Comparison of ENCODE assay signal across 15 mouse cellular contexts in genomic region chr2:154971919-154972692, GRCm38 (mm10). TPM values are rescaled to one million over a fixed set of nuclear protein-coding genes. Genes with fewer than 3 reads are reported as not detected.
DNase-seq lines count a peak whose midpoint lies in the region; ATAC-seq and TF ChIP-seq lines count a peak whose summit lies in the region.
"Had no signal": no experiment of that assay in that cellular context is flagged by ENCODE, and none has a peak within 500 bp of the region (broad histone marks: within the 10 kb centered on the region; RNA-seq: fewer than 3 reads in every experiment).

No protein-coding gene starts in this region.

- H3K4me2 ChIP-seq in heart, embryonic 12.5 days, result peak overlapping the region; percentile 45
- no peak overlapping the region for H3K4me2 ChIP-seq in lung, postnatal 0 days (replicated peaks; ENCODE audit: low read depth, low read length)
- H3K4me2 ChIP-seq in stomach, embryonic 15.5 days, result peak overlapping the region; percentile 38
- H3K4me2 ChIP-seq: hindbrain, embryonic 14.5 days had no signal

- no peak; the same call in 1 of the 2 replicates for TF ChIP-seq CTCF in lung, postnatal 0 days (IDR thresholded peaks at IDR 0.05)
- no peak for TF ChIP-seq CTCF in lung, adult 2 months (IDR thresholded peaks at IDR 0.05; ENCODE audit: insufficient read depth, low read length)

- no peaks in the 10 kb centered on the region for H3K9me3 ChIP-seq in heart, embryonic 12.5 days (replicated peaks)
- no peaks in the 10 kb centered on the region for H3K9me3 ChIP-seq in lung, postnatal 0 days (ENCODE audit: low read length)
- H3K9me3 ChIP-seq in stomach, embryonic 15.5 days, result no peaks in the 10 kb centered on the region

- TF ChIP-seq POLR2A in lung, adult 2 months (IDR thresholded peaks at IDR 0.05; ENCODE audit: borderline replicate concordance, extremely low read depth, low read depth, low read length), result no peak

- intact Hi-C loops in heart, postnatal 14 days (cut with DNase I), result loop anchor here (2.0 kb wide), 1 partner anchor 51 kb away; no protein-coding TSS in a partner anchor

- no peaks in the 10 kb centered on the region for H3K36me3 ChIP-seq in heart, embryonic 12.5 days
- H3K36me3 ChIP-seq in lung, postnatal 0 days (ENCODE audit: insufficient read depth, low read length), result no peaks in the 10 kb centered on the region
- H3K36me3 ChIP-seq in stomach, embryonic 15.5 days, result no peaks in the 10 kb centered on the region

- no peak overlapping the region for H3K4me3 ChIP-seq in heart, embryonic 12.5 days
- no peak overlapping the region for H3K4me3 ChIP-seq in lung, postnatal 0 days (ENCODE audit: low read depth, low read length)
- no peak overlapping the region for H3K4me3 ChIP-seq in lung, adult 2 months (replicated peaks; ENCODE audit: extremely low read depth, low read depth, low read length)
- H3K4me3 ChIP-seq in stomach, embryonic 15.5 days (replicated peaks), result no peak overlapping the region
- H3K4me3 ChIP-seq: megakaryocyte, embryonic 14.5 days had no signal

- TF ChIP-seq EP300 in lung, postnatal 0 days (IDR thresholded peaks at IDR 0.05), result no peak

- 41% methylated on average over 18 of the region's 18 CpGs for WGBS in heart, embryonic 12.5 days
- 18% methylated on average over 18 of the region's 18 CpGs for WGBS in lung, postnatal 0 days
- WGBS in lung, adult 2 months, result 30% methylated on average over 18 of the region's 18 CpGs
- 30% methylated on average over 18 of the region's 18 CpGs for WGBS in stomach, embryonic 15.5 days

- no peak for DNase-seq in heart, postnatal 14 days
- peak; percentile 62 for DNase-seq in lung, postnatal 0 days (ENCODE audit: low spot score)
- no peak for DNase-seq in lung, adult 2 months
- DNase-seq in frontal cortex, postnatal 36 days (ENCODE audit: low spot score in 2 of 2), result peak; percentile 9 to 27
- no peak for DNase-seq in Muller cell, postnatal 12 days (ENCODE audit: inconsistent ontology term)
- no peak for DNase-seq in testis, postnatal 14 days (ENCODE audit: low spot score)
- DNase-seq: B cell, adult 2 months; gastrocnemius, postnatal 10 days; thymus, postnatal 4 days had no signal

- H3K4me1 ChIP-seq in heart, embryonic 12.5 days (replicated peaks), result peaks cover 26% of the 10 kb centered on the region
- no peaks in the 10 kb centered on the region for H3K4me1 ChIP-seq in lung, postnatal 0 days (ENCODE audit: insufficient read depth, low read depth, low read length)
- H3K4me1 ChIP-seq in lung, adult 2 months (ENCODE audit: control insufficient read depth, insufficient read depth, low read length), result no peaks in the 10 kb centered on the region
- H3K4me1 ChIP-seq in stomach, embryonic 15.5 days, result peaks cover 7% of the 10 kb centered on the region

- peak; percentile 53 for ATAC-seq in heart, embryonic 12.5 days (ENCODE audit: insufficient number of reproducible peaks, low FRiP score)
- peak; percentile 90 for ATAC-seq in lung, postnatal 0 days
- ATAC-seq in stomach, embryonic 15.5 days (ENCODE audit: insufficient read depth, low FRiP score, low read depth), result peak; percentile 79

- H3K27ac ChIP-seq in heart, embryonic 12.5 days (ENCODE audit: poor library complexity, severe bottlenecking), result 0 out of 2 replicates have a peak overlapping the region, but pooled peaks have one; percentile 11
- no peak overlapping the region for H3K27ac ChIP-seq in lung, postnatal 0 days (ENCODE audit: low read length)
- H3K27ac ChIP-seq in stomach, embryonic 15.5 days, result 0 out of 2 replicates have a peak overlapping the region, but pooled peaks have one; percentile 62
- H3K27ac ChIP-seq: hindbrain, embryonic 14.5 days had no signal

- H3K27me3 ChIP-seq in heart, embryonic 12.5 days (replicated peaks), result peaks cover 8% of the 10 kb centered on the region; the same call in 1 of the 2 replicates
- no peaks in the 10 kb centered on the region for H3K27me3 ChIP-seq in lung, postnatal 0 days (replicated peaks; ENCODE audit: insufficient read depth, low read length)
- no peaks in the 10 kb centered on the region for H3K27me3 ChIP-seq in stomach, embryonic 15.5 days (replicated peaks)

- no peak overlapping the region for H3K9ac ChIP-seq in heart, embryonic 12.5 days
- H3K9ac ChIP-seq in lung, postnatal 0 days (replicated peaks; ENCODE audit: low read depth), result no peak overlapping the region
- no peak overlapping the region for H3K9ac ChIP-seq in stomach, embryonic 15.5 days
- H3K9ac ChIP-seq: hindbrain, embryonic 14.5 days had no signal

RNA-seq across cellular contexts. Expression of gene Gm14226, which starts 46.0 kb away (rescaled TPM):
- 0.94 and 0.95 TPM in 2 replicates for polyA plus RNA-seq in heart, embryonic 12.5 days (2016; fragmentation: Nextera tagmentation; extraction: Ambion mirVana)
- under 1 TPM; 0.12 to 0.24 TPM for total RNA-seq in heart, postnatal 14 days (2021)
- polyA plus RNA-seq in lung, postnatal 0 days (2015; fragmentation: Nextera tagmentation; extraction: Ambion mirVana), result 0.12 TPM in 2 replicates
- polyA plus RNA-seq in lung, adult 2 months (2012; rRNA removed), result 0.03 and 0.05 TPM in 2 replicates
- polyA plus RNA-seq in stomach, embryonic 15.5 days (2015; fragmentation: Nextera tagmentation; extraction: Ambion mirVana), result 2.6 and 3.1 TPM in 2 replicates
- total RNA-seq: common myeloid progenitor, adult 5-6 weeks; gastrocnemius, postnatal 10 days; liver, adult 2 months had no signal
- polyA plus RNA-seq: hindbrain, embryonic 14.5 days; liver, adult 2 months had no signal

Comparison
In these comparisons a context has a peak if more than half of its experiments do, and no peak if none do; other contexts are left out.
1. DNase-seq: peak in lung, postnatal 0 days (single experiment) and frontal cortex, postnatal 36 days (2 of 2); none in heart, postnatal 14 days (0 of 2), lung, adult 2 months (single experiment), Muller cell, postnatal 12 days (single experiment) and testis, postnatal 14 days (single experiment).
2. Peak in every context shown above with its lines, with median percentiles within 50 percentile points of each other: ATAC-seq.